Mouse (Mus musculus) erythroblast, adult 5-6 weeks (primary cell): ENCODE measurements around the gene Prrx2. TPM values are rescaled to one million over a fixed set of nuclear protein-coding genes. Genes with fewer than 3 reads are reported as not detected.
A peak's percentile ranks its signal among the peaks of the same experiment; 100 is the strongest.

Source experiments
- ATAC-seq: replicated peaks from 2 replicates; pipeline ENCODE4 v1.8.0; 2016; ENCODE audit warnings: moderate number of reproducible peaks, mild to moderate bottlenecking, moderate TSS enrichment, inconsistent platforms; ENCODE audit not compliant: poor library complexity, low FRiP score, severe bottlenecking
- total RNA-seq, 2 experiments: library from RNA; stranded (forward) in 1 of 2; stranded (reverse) in 1 of 2; fragments of 150-400 nt in 1 of 2; fragments of 200-764, 138-1000 nt in 1 of 2; gene quantifications; 2 replicates each; pipeline versions ENCODE4 v1.2.3 to v1.2.4; 2015 to 2017; ENCODE audit warnings: low replicate concordance in 2 of 2

Gene Prrx2
- total RNA-seq, 2 experiments from 2014 or later, result not detected

DNA sequence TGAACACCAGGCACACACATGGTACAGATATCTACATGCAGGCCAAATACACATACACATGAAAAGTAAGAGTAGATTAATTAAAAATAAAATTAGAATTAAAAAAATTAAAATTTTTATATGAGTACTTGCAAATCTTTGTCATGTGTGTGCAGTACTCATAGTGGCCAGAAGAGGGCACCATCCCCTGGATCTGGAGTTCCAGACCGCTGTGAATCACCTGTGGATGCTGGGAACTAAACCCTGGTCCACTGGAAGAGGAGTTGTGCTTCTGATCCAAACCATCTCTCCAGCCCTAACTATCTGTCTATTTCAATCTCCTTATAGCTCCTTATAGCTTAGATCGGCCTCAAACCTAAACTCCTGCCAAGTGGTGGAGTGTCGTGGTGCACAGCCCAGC lies 13.7 kb upstream of the Prrx2 start:
- ATAC-seq, result no peak

DNA sequence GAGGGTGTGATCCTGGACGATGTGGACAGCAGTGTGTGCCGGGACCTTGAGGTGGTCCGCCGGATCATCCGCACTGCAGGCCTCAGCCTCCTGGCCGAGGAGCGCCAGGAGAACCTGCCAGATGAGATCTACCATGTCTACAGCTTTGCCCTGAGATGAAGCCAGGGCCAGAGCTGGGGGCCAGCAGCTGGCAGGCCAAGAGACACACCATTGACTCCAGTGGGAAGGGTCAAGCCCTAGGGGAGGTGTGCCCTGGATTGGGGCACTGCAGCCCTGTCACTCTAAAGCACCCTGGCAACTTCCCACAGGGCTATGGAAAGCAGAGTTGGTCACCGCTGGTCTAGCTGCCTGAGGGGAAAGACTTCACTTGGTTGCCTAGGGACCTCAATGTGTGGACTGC lies 12.3 kb upstream of the Prrx2 start:
- no peak for ATAC-seq

DNA sequence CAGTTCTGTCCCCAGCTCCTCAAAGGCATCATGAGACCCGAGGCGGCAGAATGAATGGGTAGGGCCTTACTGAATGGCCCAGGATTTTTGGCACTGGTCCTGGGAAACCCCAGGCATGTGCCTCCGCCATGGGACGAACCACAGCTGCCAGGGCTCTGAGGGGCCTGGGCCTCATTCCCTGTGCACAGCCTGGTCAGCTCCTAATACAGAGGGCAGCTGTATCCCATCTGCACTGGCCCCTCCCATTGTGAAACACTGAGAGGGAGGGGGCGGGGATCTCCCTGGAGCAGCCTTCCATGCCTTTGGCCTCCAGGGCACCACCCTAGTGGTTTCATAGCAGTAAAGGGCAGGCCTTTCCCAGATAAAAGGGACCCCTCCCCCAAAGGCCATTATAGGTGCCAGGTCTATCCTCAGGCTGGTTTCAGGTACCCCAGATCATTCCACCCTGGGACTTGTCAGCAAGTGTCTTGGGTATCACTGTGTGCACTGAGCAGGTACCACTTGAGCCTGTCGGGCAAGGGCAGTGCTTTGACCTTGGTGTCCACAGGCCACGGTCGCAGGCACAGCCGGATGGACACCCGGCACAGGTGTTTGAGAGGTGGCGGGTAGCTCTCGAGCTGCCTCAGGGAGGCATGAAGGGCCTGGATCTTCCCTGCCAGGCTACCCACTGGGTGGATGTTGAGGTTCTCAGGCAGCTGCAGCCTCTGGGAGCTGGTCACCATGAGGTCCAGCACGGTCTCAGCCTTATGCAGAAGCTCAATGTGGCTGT lies 11.2 kb upstream of the Prrx2 start:
- ATAC-seq, result no peak

GRCm38 (mm10) chr2:30826825-30827748 lies 7.7 kb upstream of the Prrx2 start:
- peak; percentile 75 for ATAC-seq

- peak; percentile 77 for ATAC-seq
These were observed 6.9 kb upstream of the Prrx2 start for GRCm38 (mm10) chr2:30827749-30828475.

DNA sequence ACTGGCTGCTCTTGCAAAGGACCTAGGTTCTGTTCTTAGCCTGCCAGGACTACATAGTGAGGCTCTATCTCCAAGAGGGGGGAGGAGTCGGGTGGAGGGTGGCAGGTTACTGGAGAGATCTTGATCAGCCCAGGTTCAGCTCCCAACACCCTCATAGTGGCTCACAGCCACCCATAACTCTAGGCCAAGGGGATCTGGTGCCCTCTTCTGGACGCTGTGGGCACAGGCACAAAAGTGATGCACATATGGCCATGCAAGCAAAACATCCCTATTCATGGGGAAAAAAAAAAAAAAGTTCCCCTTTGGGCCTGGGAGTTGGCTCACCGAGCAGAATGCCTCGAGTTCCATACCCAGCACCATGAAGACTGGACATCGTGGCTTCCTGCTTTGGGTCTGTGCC lies 5.5 kb upstream of the Prrx2 start:
- ATAC-seq, result peak; percentile 41

DNA sequence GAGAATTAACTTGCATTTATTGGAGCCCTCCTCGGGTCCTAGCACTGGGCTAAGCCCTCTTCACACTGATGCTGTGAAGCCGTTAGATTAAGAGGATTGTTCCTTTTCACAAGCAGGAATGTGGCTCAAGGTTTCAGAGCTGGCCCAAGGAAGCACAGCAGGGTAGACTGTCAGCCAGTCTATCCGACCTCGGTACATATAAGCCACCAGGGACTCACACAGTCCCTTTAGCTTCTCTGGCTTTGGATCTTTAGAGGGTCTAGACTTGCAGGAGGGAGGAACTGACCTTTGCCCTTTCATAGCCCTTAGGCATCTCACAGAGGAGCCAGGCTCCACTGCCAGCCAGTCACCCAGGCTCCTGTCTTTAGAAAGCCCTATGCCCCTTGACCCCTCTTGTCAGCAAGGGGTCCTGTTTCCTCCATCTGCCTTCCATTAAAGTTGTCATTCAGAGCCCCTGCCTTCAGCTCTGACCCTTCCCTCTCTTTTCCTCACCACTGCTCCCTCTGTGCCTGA lies 4.4 kb upstream of the Prrx2 start, which contains the start of gene Asb6:
Asb6 (minus strand) TSS at position 51 of the 513 bp plus-strand sequence.
- no peak for ATAC-seq

GRCm38 (mm10) chr2:30833644-30834043 lies 1.1 kb upstream of the Prrx2 start:
- no peak for ATAC-seq

DNA sequence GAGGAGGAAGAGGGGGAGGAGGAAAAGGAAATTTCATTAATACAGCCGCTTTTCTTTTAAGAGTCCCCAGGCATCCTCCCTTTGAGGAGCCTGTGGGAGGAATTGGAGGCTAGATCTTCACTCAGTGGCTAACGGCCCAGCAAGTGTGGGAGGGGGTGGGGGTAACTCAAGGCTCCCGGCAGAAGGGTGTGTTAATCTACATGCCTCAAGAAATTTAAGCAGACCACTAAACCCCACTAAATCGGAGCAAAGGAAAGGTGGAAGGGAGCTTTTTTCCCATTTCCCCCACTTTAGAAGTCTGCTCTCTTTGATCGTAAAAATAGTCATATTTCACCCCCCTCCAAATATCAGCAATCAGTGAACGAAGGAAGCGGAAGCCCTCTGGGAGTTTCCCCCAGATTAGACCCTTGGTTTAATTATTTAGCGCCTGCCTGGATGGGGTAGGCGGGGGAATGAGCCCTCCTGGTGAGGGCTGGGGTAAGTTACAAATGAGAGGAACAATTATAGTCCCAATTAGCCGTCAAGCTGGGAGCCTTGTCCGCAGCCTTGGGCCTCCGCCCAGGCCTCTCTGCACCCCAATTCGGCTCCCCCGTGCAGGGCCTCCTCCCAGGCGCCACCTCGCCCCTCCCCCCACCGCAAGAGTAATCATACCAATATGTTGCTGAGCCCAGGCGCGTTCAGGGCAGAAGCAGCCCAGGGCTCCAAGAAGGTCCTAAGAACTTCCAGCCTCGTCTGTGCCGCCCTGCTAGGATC lies 1.6 kb downstream of the Prrx2 start:
- ATAC-seq, result no peak

DNA sequence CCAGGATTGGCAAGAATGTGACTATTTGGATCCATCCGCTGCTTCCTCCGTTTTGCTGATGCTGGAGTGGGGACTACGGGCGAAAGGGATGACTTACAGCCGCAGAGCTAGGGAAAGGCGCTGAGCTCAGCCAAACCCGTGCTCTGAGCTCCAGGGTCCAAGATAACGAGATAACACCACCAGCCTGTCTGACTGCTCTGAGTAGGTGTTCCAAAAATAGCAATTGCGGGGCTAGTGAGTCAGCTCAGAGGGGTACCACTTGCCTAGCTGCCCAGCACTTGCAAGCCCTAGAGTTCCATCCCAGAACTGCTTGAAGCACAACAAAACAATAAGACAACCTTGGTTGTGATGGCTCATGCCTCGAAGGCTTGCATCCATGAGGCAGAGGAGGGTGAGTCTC lies 7.8 kb downstream of the Prrx2 start:
- no peak for ATAC-seq

- ATAC-seq, result no peak
These were observed 10.6 kb downstream of the Prrx2 start for GRCm38 (mm10) chr2:30845152-30846070.

DNA sequence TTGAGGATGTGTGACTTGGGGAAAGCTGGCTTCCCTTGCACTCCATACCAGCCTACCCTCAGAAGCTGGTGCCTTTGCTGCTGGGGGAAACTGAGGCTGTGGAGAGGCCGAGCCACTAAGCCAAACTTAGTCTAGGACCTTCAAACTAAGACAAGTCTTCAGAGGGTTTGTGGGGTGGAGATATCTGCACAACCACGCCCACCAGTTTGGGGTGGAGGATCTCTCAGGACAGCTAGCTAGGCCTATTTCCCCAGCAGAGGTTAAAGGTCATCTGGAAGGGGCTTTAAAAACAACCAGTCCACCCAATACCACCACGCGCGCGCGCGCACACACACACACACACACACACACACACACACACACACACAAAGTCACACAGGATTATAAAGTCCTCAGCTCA lies 11.5 kb downstream of the Prrx2 start:
- no peak for ATAC-seq

GRCm38 (mm10) chr2:30846723-30847122 lies 12.0 kb downstream of the Prrx2 start:
- no peak for ATAC-seq

DNA sequence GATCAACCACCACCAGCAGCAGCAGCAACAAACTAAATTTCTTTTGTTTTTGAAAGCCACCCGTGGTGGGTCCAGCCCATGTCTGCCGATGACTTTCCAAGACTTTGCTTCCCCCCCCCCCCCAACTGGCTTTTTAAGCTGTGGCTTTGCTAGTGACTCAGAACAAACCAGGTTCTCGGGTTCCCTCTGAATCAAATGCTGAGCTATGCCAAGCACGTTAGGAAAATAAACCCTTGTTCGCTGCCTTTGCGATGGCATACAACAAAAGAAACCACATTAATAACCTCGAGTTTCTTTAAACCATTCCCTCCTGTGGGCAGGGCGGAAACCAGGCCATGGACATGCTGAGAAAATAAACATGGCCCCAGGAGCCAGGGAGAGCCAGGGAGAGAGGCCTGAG lies 13.4 kb downstream of the Prrx2 start:
- no peak for ATAC-seq

DNA sequence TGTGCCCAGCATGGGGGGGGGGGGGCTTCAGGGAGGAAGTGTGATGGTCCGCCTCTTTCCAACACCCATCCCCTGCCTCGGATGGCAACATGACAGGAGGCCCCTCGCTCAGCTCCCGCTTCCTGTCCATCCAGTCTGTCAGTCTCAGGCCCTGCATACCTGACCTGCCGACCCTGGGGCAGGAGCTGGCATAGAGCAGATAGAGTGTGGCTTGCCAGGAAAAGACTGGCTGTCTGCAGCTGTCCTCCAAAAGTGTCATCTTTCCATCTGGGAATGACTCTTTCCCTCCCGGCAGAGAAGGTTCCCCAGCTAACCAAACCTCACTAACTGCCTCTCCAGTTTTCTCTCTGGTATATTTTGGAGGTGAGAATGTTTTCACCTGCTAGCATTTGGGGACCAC lies 15.8 kb downstream of the Prrx2 start:
- ATAC-seq, result no peak

DNA sequence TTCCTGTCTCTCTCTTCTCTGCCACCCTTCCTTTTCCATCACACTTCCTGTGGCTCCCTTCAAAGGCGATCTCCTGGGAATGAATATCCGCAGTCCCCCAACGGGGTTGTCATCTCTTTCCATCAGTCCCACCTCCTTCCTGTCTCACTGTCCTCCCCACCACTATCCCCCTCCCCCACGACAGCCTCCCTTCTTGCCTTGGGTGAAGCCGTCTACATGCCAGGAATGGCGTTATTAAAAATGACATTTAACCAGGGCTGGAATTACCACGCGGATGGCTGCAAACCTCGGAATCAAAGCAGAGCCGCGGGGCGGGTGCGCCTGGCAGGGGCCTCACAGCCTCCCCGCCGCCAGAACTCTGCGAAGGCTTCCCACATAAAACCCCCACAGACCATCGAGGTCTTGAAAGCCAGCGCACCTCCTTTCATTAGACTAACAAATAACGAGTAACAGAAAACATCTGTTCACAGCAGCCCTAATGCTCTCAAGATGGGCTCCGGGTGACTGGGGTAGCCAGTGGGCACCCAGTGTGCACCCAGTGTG lies 18.1 kb downstream of the Prrx2 start:
- ATAC-seq, result no peak

DNA sequence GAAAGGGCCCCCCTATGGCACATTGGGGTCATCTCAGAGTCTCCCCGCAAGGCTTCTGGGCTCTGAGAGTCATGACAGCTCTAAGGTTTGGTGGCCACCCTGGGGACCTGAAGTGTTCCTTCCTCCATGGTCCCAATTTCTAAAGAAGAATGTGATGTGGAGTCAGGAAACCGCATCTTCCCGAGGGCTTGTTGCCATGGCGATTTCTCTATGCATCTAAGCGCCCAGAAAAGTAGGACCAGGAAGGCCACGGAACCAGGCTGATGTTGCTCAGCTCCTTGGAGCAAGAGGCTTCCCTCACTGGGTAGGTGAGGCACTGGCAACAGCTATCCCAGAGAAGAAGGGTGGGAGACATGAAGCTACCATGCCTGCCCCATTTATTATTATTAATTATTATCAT lies 22.3 kb downstream of the Prrx2 start:
- no peak for ATAC-seq

DNA sequence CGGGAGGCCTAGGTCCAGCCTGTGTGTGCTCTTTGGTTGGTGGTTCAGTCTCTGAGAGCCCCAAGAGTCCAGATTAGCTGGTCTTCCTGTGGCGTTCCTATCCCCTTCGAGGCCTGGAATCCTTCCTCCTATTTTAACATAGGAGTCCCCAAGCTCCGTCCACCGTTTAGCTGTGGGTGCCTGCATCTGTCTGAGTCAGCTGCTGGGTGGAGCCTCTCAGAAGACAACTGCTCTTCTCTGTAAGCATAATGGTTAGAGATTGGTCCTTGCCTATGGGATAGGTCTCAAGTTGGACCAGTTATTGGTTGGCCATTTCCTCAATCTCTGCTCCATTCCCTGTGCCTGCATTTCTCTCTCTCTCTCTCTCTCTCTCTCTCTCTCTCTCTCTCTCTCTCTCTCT lies 25.0 kb downstream of the Prrx2 start:
- no peak for ATAC-seq
